Mouse (Mus musculus) small intestine, adult 2 months (tissue): ENCODE data around the gene Hfe2.

Source experiments
- CTCF ChIP-seq: fragments of 200-500 bp; IDR thresholded peaks from 2 replicates; pipeline ENCODE4 v1.5.1; 2012; ENCODE audit warnings: low read depth, mild to moderate bottlenecking, control low read depth, inconsistent platforms, low read length, moderate library complexity, mixed read lengths; ENCODE audit not compliant: insufficient replicate concordance, insufficient read length; ENCODE audit errors: extremely low read depth
- POLR2A ChIP-seq: fragments of 200-500 bp; IDR thresholded peaks from 2 replicates; pipeline ENCODE4 v1.6.1; 2012; ENCODE audit warnings: low read depth, mild to moderate bottlenecking, control low read depth, inconsistent platforms, low read length, moderate library complexity

GRCm38 (mm10) chr3:96503946-96504345 is 21.0 kb upstream of the Hfe2 start:
- no peak for TF ChIP-seq CTCF
- no peak for TF ChIP-seq POLR2A
